Mouse (Mus musculus) left cerebral cortex, adult 6 months (tissue): ENCODE measurements around the gene Terb2. TPM values are rescaled to one million over a fixed set of nuclear protein-coding genes. Genes with fewer than 3 reads are reported as not detected.

Source experiments
- long read RNA-seq, 2 experiments: library from polyadenylated mRNA; unstranded; transcript quantifications; one replicate each; pipeline ENCODE4 v2.0.0; 2019 to 2020
- polyA plus RNA-seq: library from polyadenylated mRNA; unstranded; fragments of <200 nt; fragmentation: Nextera tagmentation; gene quantifications from 2 replicates; pipeline ENCODE4 v1.2.3, GENCODE M21; 2021

Terb2 gene
- polyA plus RNA-seq = not detected in 2 replicates
- long read RNA-seq, experiment 1 = 0 reads
- long read RNA-seq, experiment 2 = 0 reads

GRCm38 (mm10) chr2:122186106-122186505 lies at the start of gene Terb2, which contains the start of gene Patl2:
TSS of gene Terb2 (plus strand) at chr2:122186272.
TSS of gene Patl2 (minus strand) at chr2:122186189.

GRCm38 (mm10) chr2:122147508-122148241 lies 38.4 kb upstream of the Terb2 start, which contains the start of gene B2m:
TSS of gene B2m (plus strand) at chr2:122147686.

GRCm38 (mm10) chr2:122160680-122161079 lies 25.4 kb upstream of the Terb2 start, which contains the start of gene Trim69:
TSS of gene Trim69 (plus strand) at chr2:122160700.

GRCm38 (mm10) chr2:122234611-122235288 lies 48.7 kb downstream of the Terb2 start, which contains the start of gene Sord:
TSS of gene Sord (plus strand) at chr2:122234749.

Other genes with a start within 250 kb of the Terb2 start
- 17.2 and 17.7 TPM in 2 replicates for gene Ctdspl2, start 230.3 kb upstream of the Terb2 start, polyA plus RNA-seq
- not detected in 2 replicates for gene Mageb3, start 230.2 kb upstream of the Terb2 start, polyA plus RNA-seq
- gene Eif3j1, start 157.7 kb upstream of the Terb2 start, polyA plus RNA-seq = 26.0 and 30.2 TPM in 2 replicates
- 1.8 and 2.4 TPM in 2 replicates for gene Spg11, start 67.9 kb upstream of the Terb2 start, polyA plus RNA-seq
- 312 and 393 TPM in 2 replicates for gene B2m, start 38.6 kb upstream of the Terb2 start, polyA plus RNA-seq
- 0.06 TPM in 1 of 2 replicates, not detected in the other for gene Trim69, start 25.6 kb upstream of the Terb2 start, polyA plus RNA-seq
- gene Patl2, start 83 bp upstream of the Terb2 start, polyA plus RNA-seq = 0.09 and 0.13 TPM in 2 replicates
- 15.7 and 17.1 TPM in 2 replicates for gene Sord, start 48.5 kb downstream of the Terb2 start, polyA plus RNA-seq
- gene Duox2, start 112.2 kb downstream of the Terb2 start, polyA plus RNA-seq = not detected in 2 replicates
- gene Duoxa2, start 112.6 kb downstream of the Terb2 start, polyA plus RNA-seq = not detected in 2 replicates
- 0.08 and 0.20 TPM in 2 replicates for gene Duoxa1, start 127.5 kb downstream of the Terb2 start, polyA plus RNA-seq
- not detected in 2 replicates for gene Duox1, start 129.4 kb downstream of the Terb2 start, polyA plus RNA-seq
- gene Shf, start 182.9 kb downstream of the Terb2 start, polyA plus RNA-seq = 4.6 and 7.6 TPM in 2 replicates
- 0.09 TPM in 1 of 2 replicates, not detected in the other for gene Slc28a2, start 240.2 kb downstream of the Terb2 start, polyA plus RNA-seq